Mouse (Mus musculus) liver, embryonic 11.5 days (tissue): ENCODE results near the gene Rabggtb. TPM values are rescaled to one million over a fixed set of nuclear protein-coding genes. Genes with fewer than 3 reads are reported as not detected.

Experiments used
- ATAC-seq: fragments of 200-750 bp; cut with Nextera tagmentation; replicated peaks from 2 replicates; pipeline ENCODE4 v1.8.0; 2017; ENCODE audit warnings: moderate number of reproducible peaks, mild to moderate bottlenecking, moderate TSS enrichment, moderate library complexity; ENCODE audit not compliant: low FRiP score
- DNase-seq: peaks from one replicate; pipeline ENCODE4 v3.0.0-alpha.2; 2017; ENCODE audit warnings: low spot score
- H3K27ac ChIP-seq: fragments of 300-500 bp; sonication (generic); 2 replicates; pipeline ENCODE4 v1.5.1; 2014; ENCODE audit warnings: mild to moderate bottlenecking, low read depth, low read length, control low read depth
- H3K27me3 ChIP-seq: fragments of 300-500 bp; sonication (generic); replicated peaks from 2 replicates; pipeline ENCODE4 v1.6.1; 2014; ENCODE audit warnings: low read length, mixed read lengths; ENCODE audit not compliant: control insufficient read depth, insufficient read depth
- H3K36me3 ChIP-seq: fragments of 300-500 bp; sonication (generic); 2 replicates; pipeline ENCODE4 v1.6.1; 2014; ENCODE audit warnings: mild to moderate bottlenecking, low read length, moderate library complexity, mixed read lengths; ENCODE audit not compliant: control insufficient read depth, insufficient read depth
- H3K4me1 ChIP-seq: fragments of 300-500 bp; sonication (generic); replicated peaks from 2 replicates; pipeline ENCODE4 v1.6.1; 2014; ENCODE audit warnings: low read length, mixed read lengths; ENCODE audit not compliant: control insufficient read depth, insufficient read depth
- H3K4me2 ChIP-seq: fragments of 300-500 bp; sonication (generic); 2 replicates; pipeline ENCODE4 v1.6.1; 2014; ENCODE audit warnings: mild to moderate bottlenecking, control low read depth, moderate library complexity
- H3K4me3 ChIP-seq: fragments of 300-500 bp; sonication (generic); 2 replicates; pipeline ENCODE4 v1.5.1; 2014; ENCODE audit warnings: low read depth, low read length, control low read depth
- H3K9ac ChIP-seq: fragments of 300-500 bp; sonication (generic); 2 replicates; pipeline ENCODE4 v1.6.1; 2014; ENCODE audit warnings: low read depth, low read length, control low read depth
- H3K9me3 ChIP-seq: fragments of 300-500 bp; sonication (generic); 2 replicates; pipeline ENCODE4 v1.6.1; 2016; ENCODE audit warnings: low read length, inconsistent platforms, mixed read lengths; ENCODE audit not compliant: control insufficient read depth
- WGBS: fragments of 180-500 bp; shearing (Covaris S2); extraction: QIAGEN DNeasy Blood & Tissue Kit; methylation state at CpG from one replicate; pipeline ENCODE4 v1.1.7; 2014; 5-methylcytosine and 5-hydroxymethylcytosine counted together
- polyA plus RNA-seq: library from polyadenylated mRNA; unstranded; fragments of >200 nt; fragmentation: Nextera tagmentation; extraction: Ambion mirVana; gene quantifications from 2 replicates; pipeline ENCODE4 v1.2.1, GENCODE M21; 2014

Rabggtb gene
- polyA plus RNA-seq, 1 experiment from 2014 or later, result 95.9 TPM

GRCm38 (mm10) chr3:153944335-153944990 is 31.7 kb upstream of the Rabggtb start, which contains the start of gene Acadm:
Gene Acadm (minus strand): TSS chr3:153944632.
- peak within 1 kb of the TSS; percentile 76 for H3K27ac ChIP-seq
- ATAC-seq, result peak; percentile 96
- WGBS, result under 1% methylated on average over 41 of the region's 41 CpGs
- H3K9ac ChIP-seq, result peak within 1 kb of the TSS; percentile 76
- H3K27me3 ChIP-seq, result no peaks in the 10 kb centered on the region
- peak within 1 kb of the TSS; percentile 78 for H3K4me2 ChIP-seq
- no peaks in the 10 kb centered on the region for H3K9me3 ChIP-seq
- peaks cover 2% of the 10 kb centered on the region; the same call in 1 of the 2 replicates for H3K36me3 ChIP-seq
- peak; percentile 99 for DNase-seq
- peak within 1 kb of the TSS; percentile 87 for H3K4me3 ChIP-seq
- H3K4me1 ChIP-seq, result peaks cover 11% of the 10 kb centered on the region

- H3K27me3 ChIP-seq, result no peaks in the 10 kb centered on the region
- peak overlapping the region; percentile 76 for H3K27ac ChIP-seq
- peaks cover 3% of the 10 kb centered on the region; the same call in 1 of the 2 replicates for H3K36me3 ChIP-seq
- no peaks in the 10 kb centered on the region for H3K9me3 ChIP-seq
- peak overlapping the region; percentile 76 for H3K9ac ChIP-seq
- DNase-seq (no peak), ATAC-seq (peak; percentile 66)
- H3K4me2 ChIP-seq, result peak overlapping the region; percentile 78
- H3K4me1 ChIP-seq, result peaks cover 11% of the 10 kb centered on the region
- H3K4me3 ChIP-seq, result peak overlapping the region; percentile 87
- WGBS, result under 1% methylated on average over 19 of the region's 19 CpGs
Observed at GRCm38 (mm10) chr3:153943901-153944334, 31.1 kb upstream of the Rabggtb start.

- Histone ChIP-seq H3K36me3 (peaks cover 3% of the 10 kb centered on the region), H3K9ac (peak overlapping the region; percentile 76), H3K4me1 (peaks cover 11% of the 10 kb centered on the region), H3K4me3 (peak overlapping the region; percentile 87), H3K4me2 (peak overlapping the region; percentile 78), H3K27ac (no peak overlapping the region), H3K27me3 (no peaks in the 10 kb centered on the region), H3K9me3 (no peaks in the 10 kb centered on the region)
- no peak for ATAC-seq
- DNase-seq, result no peak
- WGBS, result 64% methylated on average over 12 of the region's 12 CpGs
Observed at GRCm38 (mm10) chr3:153943003-153943640, 30.3 kb upstream of the Rabggtb start.

GRCm38 (mm10) chr3:153941613-153942012 is 28.8 kb upstream of the Rabggtb start:
- Histone ChIP-seq H3K36me3 (peaks cover 8% of the 10 kb centered on the region), H3K4me3 (no peak overlapping the region), H3K9me3 (no peaks in the 10 kb centered on the region), H3K27ac (no peak overlapping the region), H3K9ac (no peak overlapping the region), H3K27me3 (no peaks in the 10 kb centered on the region), H3K4me1 (peaks cover 11% of the 10 kb centered on the region), H3K4me2 (no peak overlapping the region)
- 94% methylated on average over 13 of the region's 13 CpGs for WGBS
- ATAC-seq, result no peak
- no peak for DNase-seq

GRCm38 (mm10) chr3:153940486-153940885 is 27.7 kb upstream of the Rabggtb start:
- peaks cover 11% of the 10 kb centered on the region for H3K4me1 ChIP-seq
- H3K9ac ChIP-seq, result no peak overlapping the region
- no peaks in the 10 kb centered on the region for H3K9me3 ChIP-seq
- no peaks in the 10 kb centered on the region for H3K27me3 ChIP-seq
- WGBS, result 90% methylated on average over 9 of the region's 9 CpGs
- DNase-seq (no peak), ATAC-seq (no peak)
- H3K27ac ChIP-seq, result no peak overlapping the region
- H3K4me3 ChIP-seq, result no peak overlapping the region
- peaks cover 8% of the 10 kb centered on the region for H3K36me3 ChIP-seq
- no peak overlapping the region for H3K4me2 ChIP-seq

GRCm38 (mm10) chr3:153940021-153940420 is 27.2 kb upstream of the Rabggtb start:
- Histone ChIP-seq H3K4me2 (no peak overlapping the region), H3K4me3 (no peak overlapping the region), H3K4me1 (peaks cover 11% of the 10 kb centered on the region), H3K9ac (no peak overlapping the region), H3K27me3 (no peaks in the 10 kb centered on the region), H3K36me3 (peaks cover 9% of the 10 kb centered on the region), H3K9me3 (no peaks in the 10 kb centered on the region), H3K27ac (no peak overlapping the region)
- ATAC-seq, result no peak
- DNase-seq, result no peak
- 85% methylated on average over 8 of the region's 8 CpGs for WGBS

GRCm38 (mm10) chr3:153937116-153937810 is 24.5 kb upstream of the Rabggtb start:
- H3K4me2 ChIP-seq, result no peak overlapping the region
- peaks cover 18% of the 10 kb centered on the region for H3K36me3 ChIP-seq
- ATAC-seq, result no peak
- H3K27ac ChIP-seq, result no peak overlapping the region
- no peaks in the 10 kb centered on the region for H3K27me3 ChIP-seq
- H3K9ac ChIP-seq, result no peak overlapping the region
- no peak for DNase-seq
- H3K4me3 ChIP-seq, result no peak overlapping the region
- no peaks in the 10 kb centered on the region; the same call in 1 of the 2 replicates for H3K4me1 ChIP-seq
- H3K9me3 ChIP-seq, result no peaks in the 10 kb centered on the region
- whole genome bisulfite sequencing, result 90% methylated on average over 17 of the region's 17 CpGs

- no peak for DNase-seq
- Histone ChIP-seq H3K4me3 (no peak overlapping the region), H3K4me2 (no peak overlapping the region), H3K9ac (no peak overlapping the region), H3K27me3 (no peaks in the 10 kb centered on the region), H3K4me1 (no peaks in the 10 kb centered on the region), H3K27ac (no peak overlapping the region), H3K36me3 (peaks cover 21% of the 10 kb centered on the region), H3K9me3 (no peaks in the 10 kb centered on the region)
- WGBS, result 88% methylated on average over 9 of the region's 9 CpGs
- no peak for ATAC-seq
Observed at GRCm38 (mm10) chr3:153935878-153936277, 23.1 kb upstream of the Rabggtb start.
